Mouse (Mus musculus) right cerebral cortex, postnatal 25 days (tissue): ENCODE data around the gene Vmn2r90.
A peak's percentile ranks its signal among the peaks of the same experiment; 100 is the strongest.
"Not testable (repeated sequence)": the region's sequence is repeated elsewhere in the genome, so short reads cannot be mapped to it uniquely, and the experiment has no call there.

Experiments used
- DNase-seq: peaks from one replicate; pipeline ENCODE4 v3.0.0; 2022

Vmn2r90 gene

GRCm38 (mm10) chr17:17703447-17703846, at the start of gene Vmn2r90:
Gene Vmn2r90 (plus strand): TSS chr17:17703747.
- DNase-seq, result no peak

- DNase-seq, result no peak
Measured at GRCm38 (mm10) chr17:17654997-17655828, 48.3 kb upstream of the Vmn2r90 start.

GRCm38 (mm10) chr17:17655829-17656176, 47.7 kb upstream of the Vmn2r90 start:
- no peak for DNase-seq

- no peak for DNase-seq
Measured at GRCm38 (mm10) chr17:17678781-17679180, 24.8 kb upstream of the Vmn2r90 start.

GRCm38 (mm10) chr17:17690659-17691058, 12.9 kb upstream of the Vmn2r90 start:
- DNase-seq, result no peak

- DNase-seq, result not testable (repeated sequence)
Measured at GRCm38 (mm10) chr17:17732396-17732795, 28.8 kb downstream of the Vmn2r90 start.

GRCm38 (mm10) chr17:17738635-17739034, 35.1 kb downstream of the Vmn2r90 start:
- DNase-seq, result no peak

- not testable (repeated sequence) for DNase-seq
Measured at GRCm38 (mm10) chr17:17739300-17739699, 35.8 kb downstream of the Vmn2r90 start.

GRCm38 (mm10) chr17:17739936-17740335, 36.4 kb downstream of the Vmn2r90 start:
- DNase-seq, result not testable (repeated sequence)

GRCm38 (mm10) chr17:17741516-17741915, 38.0 kb downstream of the Vmn2r90 start:
- DNase-seq, result not testable (repeated sequence)

GRCm38 (mm10) chr17:17749371-17749770, 45.8 kb downstream of the Vmn2r90 start:
- DNase-seq, result peak; percentile 38

- no peak for DNase-seq
Measured at GRCm38 (mm10) chr17:17762614-17763293, 59.2 kb downstream of the Vmn2r90 start.

GRCm38 (mm10) chr17:17764206-17764605, 60.7 kb downstream of the Vmn2r90 start:
- no peak for DNase-seq

- no peak for DNase-seq
Measured at GRCm38 (mm10) chr17:17766481-17766880, 62.9 kb downstream of the Vmn2r90 start.
